Mouse (Mus musculus) bone marrow, adult 2 months (tissue): ENCODE measurements around the gene Gpr142.

Experiments
- CTCF ChIP-seq: fragments of 200-500 bp; IDR thresholded peaks from 2 replicates; pipeline ENCODE4 v1.5.1; 2011; ENCODE audit warnings: low read length, control low read depth; ENCODE audit not compliant: control insufficient read depth, insufficient read depth
- POLR2A ChIP-seq: fragments of 200-500 bp; IDR thresholded peaks from 2 replicates; pipeline ENCODE4 v1.6.1; 2011; ENCODE audit warnings: low read depth, mild to moderate bottlenecking, control low read depth, low read length, borderline replicate concordance; ENCODE audit not compliant: control insufficient read depth

DNA sequence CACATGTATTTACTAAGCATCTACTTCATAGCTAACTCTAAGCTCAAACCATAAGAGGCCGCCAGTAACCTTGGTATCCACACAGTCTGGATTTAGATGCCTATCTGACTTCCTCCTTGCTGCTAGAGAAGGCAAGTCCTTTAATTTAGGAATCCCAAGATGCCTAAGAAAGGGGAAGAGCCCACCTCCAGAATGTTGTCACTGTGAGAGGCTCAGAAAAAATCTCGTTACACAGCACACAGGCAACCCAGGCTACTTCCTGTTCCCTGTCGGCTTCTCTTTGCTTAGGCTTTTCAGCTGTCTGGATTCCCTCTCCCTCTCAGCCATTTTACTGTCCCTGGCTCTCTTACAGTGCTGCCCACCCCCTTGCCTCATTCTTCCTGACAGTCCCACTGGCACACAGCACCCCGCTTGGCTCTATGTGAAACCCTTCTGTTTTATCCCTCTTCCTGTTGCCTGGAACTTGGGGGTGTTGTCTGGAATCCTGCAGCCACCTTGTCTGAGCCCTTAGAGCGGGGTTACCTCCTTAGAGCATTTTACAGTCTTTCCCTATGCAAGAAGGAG lies 5.7 kb upstream of the Gpr142 start:
- TF ChIP-seq POLR2A (no peak), CTCF (no peak)
